Mouse (Mus musculus) lung, adult 2 months (tissue): ENCODE results near the gene Wfdc21. TPM values are rescaled to one million over a fixed set of nuclear protein-coding genes. Genes with fewer than 3 reads are reported as not detected.

Experiments
- DNase-seq: peaks from one replicate; pipeline ENCODE4 v3.0.0; 2022
- H3K4me1 ChIP-seq: fragments of 200-500 bp; 2 replicates; pipeline ENCODE4 v1.6.1; 2011; ENCODE audit warnings: low read length; ENCODE audit not compliant: control insufficient read depth, insufficient read depth
- H3K4me3 ChIP-seq: fragments of 200-500 bp; replicated peaks from 2 replicates; pipeline ENCODE3; 2011; ENCODE audit warnings: low read depth, mild to moderate bottlenecking, control low read depth, low read length; ENCODE audit errors: extremely low read depth
- CTCF ChIP-seq: fragments of 200-500 bp; IDR thresholded peaks from 2 replicates; pipeline ENCODE4 v1.5.1; 2011; ENCODE audit warnings: mild to moderate bottlenecking, low read length, control low read depth; ENCODE audit not compliant: insufficient read depth
- POLR2A ChIP-seq: fragments of 200-500 bp; IDR thresholded peaks from 2 replicates; pipeline ENCODE4 v1.6.1; 2011; ENCODE audit warnings: low read depth, mild to moderate bottlenecking, control low read depth, low read length, borderline replicate concordance; ENCODE audit errors: extremely low read depth
- WGBS: fragments of 180-500 bp; shearing (Covaris S2); methylation state at CpG from one replicate; pipeline ENCODE4 v1.1.7; 2018; 5-methylcytosine and 5-hydroxymethylcytosine counted together
- polyA plus RNA-seq: library from polyadenylated mRNA; depleted of rRNA; stranded (reverse); fragments of >200 nt; gene quantifications from 2 replicates; pipeline ENCODE4 v1.2.3, GENCODE M21; 2012; rRNA removed

The Wfdc21 gene
- 16.9 and 29.8 TPM in 2 replicates for polyA plus RNA-seq

GRCm38 (mm10) chr11:83746681-83747080 lies at the start of gene Wfdc21:
Wfdc21 (plus strand) TSS chr11:83746940.
- WGBS, result 60% methylated on average over 5 of the region's 5 CpGs
- no peak for DNase-seq
- Histone ChIP-seq H3K4me1 (peaks cover 4% of the 10 kb centered on the region), H3K4me3 (no peak within 1 kb of the TSS)
- TF ChIP-seq POLR2A, result no peak
- TF ChIP-seq CTCF, result no peak

- no peak for TF ChIP-seq CTCF
- no peak for TF ChIP-seq POLR2A
- Histone ChIP-seq H3K4me3 (no peak within 1 kb of the TSS), H3K4me1 (no peaks in the 10 kb centered on the region)
- DNase-seq, result no peak
- WGBS, result 32% methylated on average over 1 of the region's 1 CpGs
Measured at GRCm38 (mm10) chr11:83703705-83704104, 43.0 kb upstream of the Wfdc21 start, which contains the start of gene Wfdc17. Wfdc17 (plus strand) TSS chr11:83703991.

GRCm38 (mm10) chr11:83708715-83709114 lies 38.0 kb upstream of the Wfdc21 start, which contains the start of gene Wfdc18:
Wfdc18 (plus strand) TSS chr11:83709015.
- 68% methylated on average over 4 of the region's 4 CpGs for WGBS
- no peak within 1 kb of the TSS for H3K4me3 ChIP-seq
- DNase-seq, result no peak
- no peak for TF ChIP-seq POLR2A
- no peak for TF ChIP-seq CTCF
- H3K4me1 ChIP-seq, result no peaks in the 10 kb centered on the region

GRCm38 (mm10) chr11:83709683-83710082 lies 37.1 kb upstream of the Wfdc21 start:
- Histone ChIP-seq H3K4me3 (no peak overlapping the region), H3K4me1 (no peaks in the 10 kb centered on the region)
- no peak for DNase-seq
- 79% methylated on average over 5 of the region's 5 CpGs for WGBS
- TF ChIP-seq POLR2A (no peak), CTCF (no peak)

GRCm38 (mm10) chr11:83712671-83713070 lies 34.1 kb upstream of the Wfdc21 start:
- no peak for DNase-seq
- no peak overlapping the region for H3K4me3 ChIP-seq
- H3K4me1 ChIP-seq, result no peaks in the 10 kb centered on the region
- no peak for TF ChIP-seq CTCF
- TF ChIP-seq POLR2A, result no peak
- WGBS, result 58% methylated on average over 1 of the region's 1 CpGs

GRCm38 (mm10) chr11:83713925-83714324 lies 32.8 kb upstream of the Wfdc21 start:
- DNase-seq, result no peak
- TF ChIP-seq CTCF (no peak), POLR2A (no peak)
- H3K4me3 ChIP-seq, result no peak overlapping the region
- WGBS, result 61% methylated on average over 2 of the region's 2 CpGs
- no peaks in the 10 kb centered on the region for H3K4me1 ChIP-seq

GRCm38 (mm10) chr11:83717042-83717665 lies 29.6 kb upstream of the Wfdc21 start:
- TF ChIP-seq CTCF, result no peak
- no peak for TF ChIP-seq POLR2A
- Histone ChIP-seq H3K4me1 (no peaks in the 10 kb centered on the region), H3K4me3 (no peak overlapping the region)
- WGBS, result 74% methylated on average over 6 of the region's 6 CpGs
- DNase-seq, result no peak

- TF ChIP-seq CTCF, result no peak
- TF ChIP-seq POLR2A, result no peak
- H3K4me3 ChIP-seq, result no peak overlapping the region
- DNase-seq, result no peak
- H3K4me1 ChIP-seq, result no peaks in the 10 kb centered on the region
Measured at GRCm38 (mm10) chr11:83720766-83721165, 26.0 kb upstream of the Wfdc21 start.

- 60% methylated on average over 3 of the region's 3 CpGs for WGBS
- DNase-seq, result no peak
- H3K4me1 ChIP-seq, result no peaks in the 10 kb centered on the region
- H3K4me3 ChIP-seq, result no peak overlapping the region
- TF ChIP-seq POLR2A (no peak), CTCF (no peak)
Measured at GRCm38 (mm10) chr11:83728757-83729432, 17.8 kb upstream of the Wfdc21 start.

- no peak for TF ChIP-seq CTCF
- no peak for TF ChIP-seq POLR2A
- no peak for DNase-seq
- WGBS, result 85% methylated on average over 1 of the region's 1 CpGs
- H3K4me3 ChIP-seq, result no peak overlapping the region
- H3K4me1 ChIP-seq, result no peaks in the 10 kb centered on the region
Measured at GRCm38 (mm10) chr11:83731116-83731515, 15.6 kb upstream of the Wfdc21 start.
